Mouse (Mus musculus) common myeloid progenitor, adult 5-6 weeks (primary cell): Measurements from ENCODE around the gene Hunk. TPM values are rescaled to one million over a fixed set of nuclear protein-coding genes. Genes with fewer than 3 reads are reported as not detected.

Source experiments
- ATAC-seq: replicated peaks from 2 replicates; pipeline ENCODE4 v1.8.0; 2016; ENCODE audit warnings: low read depth, mild to moderate bottlenecking, moderate TSS enrichment, inconsistent platforms; ENCODE audit not compliant: poor library complexity, severe bottlenecking
- total RNA-seq: library from RNA; stranded (forward); fragments of 200-1000, 187-1606 nt; gene quantifications from 2 replicates; pipeline ENCODE4 v1.2.3, GENCODE M21; 2017

Hunk gene
- total RNA-seq, 1 experiment from 2014 or later, result not detected

GRCm38 (mm10) chr16:90426234-90426633 is 40.4 kb downstream of the Hunk start:
- ATAC-seq, result 0 out of 2 replicates have a peak, but pooled peaks have one; percentile 32

GRCm38 (mm10) chr16:90427838-90428630 is 42.2 kb downstream of the Hunk start:
- no peak for ATAC-seq

- ATAC-seq, result no peak
These were observed 47.7 kb downstream of the Hunk start for GRCm38 (mm10) chr16:90433551-90433950.

GRCm38 (mm10) chr16:90435231-90435630 is 49.4 kb downstream of the Hunk start:
- ATAC-seq, result peak; percentile 81

GRCm38 (mm10) chr16:90437276-90437675 is 51.5 kb downstream of the Hunk start:
- ATAC-seq, result no peak

GRCm38 (mm10) chr16:90439493-90439892 is 53.7 kb downstream of the Hunk start:
- no peak for ATAC-seq

GRCm38 (mm10) chr16:90440654-90441053 is 54.8 kb downstream of the Hunk start:
- no peak for ATAC-seq

GRCm38 (mm10) chr16:90442991-90443390 is 57.2 kb downstream of the Hunk start:
- no peak for ATAC-seq

- ATAC-seq, result no peak
These were observed 67.4 kb downstream of the Hunk start for GRCm38 (mm10) chr16:90453197-90453596.

- peak; percentile 74 for ATAC-seq
These were observed 70.8 kb downstream of the Hunk start for GRCm38 (mm10) chr16:90456495-90457125.

- ATAC-seq, result peak; percentile 62; the same call in 1 of the 2 replicates
These were observed 73.2 kb downstream of the Hunk start for GRCm38 (mm10) chr16:90458899-90459610.

- no peak for ATAC-seq
These were observed 75.6 kb downstream of the Hunk start for GRCm38 (mm10) chr16:90461304-90461905.

GRCm38 (mm10) chr16:90462728-90463275 is 77.0 kb downstream of the Hunk start:
- ATAC-seq, result no peak

GRCm38 (mm10) chr16:90465154-90465553 is 79.3 kb downstream of the Hunk start:
- ATAC-seq, result no peak

GRCm38 (mm10) chr16:90468286-90468685 is 82.5 kb downstream of the Hunk start:
- no peak for ATAC-seq

GRCm38 (mm10) chr16:90475701-90476229 is 90.0 kb downstream of the Hunk start:
- peak; percentile 95 for ATAC-seq

GRCm38 (mm10) chr16:90481612-90482011 is 95.8 kb downstream of the Hunk start:
- 0 out of 2 replicates have a peak, but pooled peaks have one; percentile 52 for ATAC-seq

GRCm38 (mm10) chr16:90483341-90483740 is 97.5 kb downstream of the Hunk start:
- no peak for ATAC-seq

- ATAC-seq, result no peak
These were observed 99.3 kb downstream of the Hunk start for GRCm38 (mm10) chr16:90485125-90485524.

GRCm38 (mm10) chr16:90485599-90485998 is 99.8 kb downstream of the Hunk start:
- no peak for ATAC-seq
